Mouse (Mus musculus): Measurements from ENCODE around the gene Vcp. TPM values are rescaled to one million over a fixed set of nuclear protein-coding genes. Genes with fewer than 3 reads are reported as not detected.

The Vcp gene
- 261 TPM for polyA plus RNA-seq (2014; fragmentation: Illumina TruSeq; extraction: RNeasy Lipid Tissue Mini Kit (QIAGEN cat#74804))

DNA sequence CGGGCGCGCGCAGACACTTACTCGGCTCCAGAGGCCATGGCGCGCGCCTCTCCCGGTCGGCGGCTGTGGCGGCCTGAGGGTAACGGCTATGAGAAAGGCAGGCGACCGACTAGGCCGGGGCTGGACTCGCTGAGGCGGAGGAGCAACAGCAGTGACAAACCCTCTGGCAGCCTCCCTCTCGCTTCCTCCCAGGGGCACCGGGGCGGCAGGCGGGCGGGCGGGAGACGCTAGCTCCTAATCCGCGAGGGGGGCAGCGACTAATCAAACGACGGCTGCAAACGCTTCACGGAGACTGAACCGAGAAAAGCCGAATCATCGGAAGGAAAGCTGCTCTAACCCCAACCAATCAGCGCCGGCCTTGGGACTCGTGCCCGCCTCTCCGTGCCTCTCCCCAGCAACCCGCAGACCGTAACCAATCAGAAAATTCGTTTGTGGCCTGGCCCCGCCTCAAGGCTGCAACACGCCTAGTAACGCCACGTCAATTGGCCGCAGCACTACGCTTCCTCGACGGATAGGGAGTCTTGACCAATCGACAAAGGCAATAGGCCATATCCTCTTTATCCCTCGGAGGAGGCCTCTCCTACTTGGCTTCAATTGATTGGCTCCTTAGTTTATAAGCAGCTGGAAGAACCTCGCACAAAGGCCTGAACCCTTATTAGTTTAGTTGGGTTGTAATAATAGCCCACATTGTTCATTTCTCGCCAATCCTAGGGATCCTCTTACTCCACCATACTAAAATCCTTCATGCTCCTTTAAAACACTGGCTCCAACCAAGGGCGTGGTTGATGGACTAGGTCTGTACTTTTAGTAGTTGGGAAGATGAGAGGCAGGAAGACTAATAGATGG, at the start of gene Vcp:
Vcp (minus strand) TSS at position 367 of the 846 bp plus-strand sequence.

DNA sequence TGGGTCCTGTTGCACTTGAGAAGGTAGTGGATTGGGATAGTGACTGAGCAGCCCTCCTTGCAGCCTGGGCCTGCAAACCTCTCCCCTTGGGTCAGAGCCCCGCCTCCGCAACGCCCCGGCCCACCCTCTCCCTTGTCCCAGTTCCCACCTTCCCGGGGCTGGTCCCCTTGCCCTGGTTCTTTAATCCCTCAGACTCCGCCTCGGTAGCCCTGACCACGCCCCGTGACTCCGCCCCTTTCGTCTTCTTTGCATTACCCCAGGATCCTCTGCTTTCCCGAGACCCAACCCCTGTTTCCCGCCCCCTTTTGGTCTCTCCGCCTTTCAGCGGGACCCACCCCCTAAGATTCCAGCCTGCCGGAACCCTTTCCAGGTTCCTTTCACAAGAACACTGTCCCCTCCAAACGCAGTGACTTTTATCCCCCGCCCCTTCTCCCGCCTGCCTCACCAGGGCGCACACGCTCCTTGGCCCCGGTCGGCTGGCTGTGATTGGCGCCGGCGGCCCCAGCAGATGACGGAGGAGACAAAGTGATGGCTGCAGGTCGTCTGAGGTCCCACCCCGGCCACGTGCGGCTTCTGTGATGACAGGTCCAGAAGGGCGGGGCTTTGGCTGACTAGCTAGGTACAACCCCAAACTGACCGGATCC, 45.5 kb upstream of the Vcp start, which contains the start of gene Fam214b:
Fam214b (minus strand) TSS at position 562 of the 644 bp plus-strand sequence.

DNA sequence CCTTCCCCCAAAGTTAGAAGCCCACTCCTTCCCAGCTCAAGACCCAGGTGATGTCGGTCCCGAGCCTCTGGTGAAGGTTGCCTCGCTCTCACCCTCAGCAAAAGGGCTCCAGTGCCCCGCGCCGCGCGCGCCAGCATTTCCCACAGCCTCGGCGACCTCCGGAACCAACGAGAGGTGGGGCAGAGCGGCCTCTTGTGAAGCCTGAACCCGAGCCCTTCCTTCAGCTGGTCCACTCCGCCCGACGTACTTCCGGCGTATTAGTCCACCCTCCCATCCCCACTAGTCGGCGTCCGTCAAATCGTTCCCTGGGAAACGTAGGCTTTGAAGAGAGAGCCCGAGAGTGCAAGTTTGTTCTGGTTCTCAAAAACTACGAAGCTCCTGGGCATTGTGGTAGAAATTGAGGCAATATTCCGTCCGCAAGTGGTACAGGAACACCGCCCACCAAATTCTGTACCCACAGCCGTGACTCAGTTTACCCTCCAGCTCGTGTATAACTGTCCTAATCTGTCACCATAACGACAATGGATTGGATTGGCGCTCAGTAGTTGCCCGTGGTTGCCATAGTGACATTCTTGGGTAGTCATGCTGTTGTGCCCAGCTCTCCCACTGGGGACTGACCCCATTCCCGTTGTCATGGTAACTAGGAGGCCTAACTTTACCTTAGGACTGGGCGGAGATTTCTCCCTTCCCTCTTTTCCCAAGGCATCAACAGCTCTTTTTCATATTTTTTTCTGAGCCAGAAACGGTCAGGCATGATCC, 31.1 kb upstream of the Vcp start, which contains the start of gene Stoml2:
Stoml2 (minus strand) TSS at position 474 of the 759 bp plus-strand sequence.

DNA sequence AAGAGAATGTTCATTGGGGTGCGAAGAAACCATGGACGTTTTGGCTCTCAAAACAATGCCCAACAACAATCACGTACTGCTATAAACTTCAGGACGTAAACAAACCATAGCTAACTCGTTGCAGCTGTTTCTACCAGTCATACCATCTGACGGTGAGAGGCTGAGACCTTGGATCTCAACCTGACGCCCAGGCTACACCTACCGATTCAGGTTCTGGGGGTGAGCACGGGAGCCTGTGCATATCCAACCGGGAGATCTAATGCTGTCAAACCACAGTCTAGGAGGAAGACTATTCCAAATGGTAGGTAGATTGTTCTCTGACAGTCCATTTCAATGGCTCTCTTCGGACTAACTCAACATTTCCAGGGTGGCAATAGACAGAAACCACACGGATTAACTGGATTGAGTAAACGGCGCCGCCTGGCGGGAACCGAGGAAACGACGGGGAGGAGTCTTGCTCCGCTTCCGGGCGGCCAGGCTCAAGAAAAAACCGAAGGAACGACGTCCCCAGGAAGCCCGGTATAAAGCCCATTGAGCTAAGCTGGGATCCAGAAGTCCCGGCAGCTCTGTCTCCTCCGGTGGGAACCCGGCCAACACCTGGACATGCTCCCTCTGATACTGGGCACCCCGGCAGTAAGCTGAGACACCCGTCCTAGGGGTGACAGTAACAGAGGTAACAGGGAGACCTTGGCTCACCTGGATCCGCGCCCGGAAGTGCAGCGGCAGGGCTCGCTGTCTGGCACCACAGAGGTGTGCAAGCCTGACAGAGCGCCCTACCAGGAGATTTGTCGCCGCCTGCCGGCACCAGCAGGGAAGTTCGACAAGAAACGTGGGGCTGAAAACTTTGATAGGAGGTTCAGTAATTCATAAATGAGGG, 25.0 kb upstream of the Vcp start, which contains the start of gene Pigo:
Pigo (minus strand) TSS at position 736 of the 877 bp plus-strand sequence.

DNA sequence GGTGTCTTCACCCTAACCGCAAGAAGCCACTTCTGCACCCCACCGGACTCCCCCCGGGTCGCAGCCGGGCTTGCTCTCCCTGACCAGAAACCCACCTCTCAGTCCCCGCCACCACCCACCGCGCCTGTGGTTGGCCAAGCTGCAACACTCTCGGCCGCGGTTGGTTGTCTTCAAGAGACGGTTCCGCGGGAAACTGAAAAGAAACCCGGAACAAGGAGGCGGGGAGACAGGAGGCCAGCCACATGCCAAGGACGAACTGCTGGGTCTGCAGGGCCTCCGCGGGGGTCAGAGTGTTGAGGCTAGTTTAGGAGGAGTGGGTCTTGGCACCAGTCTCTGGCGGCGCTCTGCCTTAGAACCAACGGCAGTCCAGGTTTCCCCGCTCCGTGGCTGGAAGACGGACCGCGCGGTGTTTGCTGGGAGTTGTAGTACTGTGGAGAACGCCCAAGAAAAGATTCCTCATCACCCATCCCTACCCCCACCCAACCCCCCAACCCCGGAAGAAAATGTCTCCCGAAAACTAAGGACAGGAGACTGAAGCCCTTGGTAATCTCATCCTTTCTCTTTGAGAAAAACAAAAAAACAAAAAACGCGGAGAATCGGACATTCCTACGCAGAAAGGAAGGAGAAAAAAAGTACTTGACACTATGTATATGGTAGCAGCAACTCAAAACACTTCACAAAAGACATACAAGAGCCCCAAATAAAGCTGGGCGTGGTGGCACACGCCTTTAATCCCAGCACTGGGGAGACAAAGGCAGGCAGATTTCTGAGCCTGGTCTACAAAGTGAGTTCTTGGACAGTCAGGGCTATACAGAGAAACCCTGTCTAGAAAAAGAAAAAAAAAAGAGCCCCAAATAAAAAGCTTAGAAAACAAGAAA, 10.1 kb upstream of the Vcp start, which contains the start of gene Fancg:
Fancg (minus strand) TSS at position 346 of the 878 bp plus-strand sequence.

DNA sequence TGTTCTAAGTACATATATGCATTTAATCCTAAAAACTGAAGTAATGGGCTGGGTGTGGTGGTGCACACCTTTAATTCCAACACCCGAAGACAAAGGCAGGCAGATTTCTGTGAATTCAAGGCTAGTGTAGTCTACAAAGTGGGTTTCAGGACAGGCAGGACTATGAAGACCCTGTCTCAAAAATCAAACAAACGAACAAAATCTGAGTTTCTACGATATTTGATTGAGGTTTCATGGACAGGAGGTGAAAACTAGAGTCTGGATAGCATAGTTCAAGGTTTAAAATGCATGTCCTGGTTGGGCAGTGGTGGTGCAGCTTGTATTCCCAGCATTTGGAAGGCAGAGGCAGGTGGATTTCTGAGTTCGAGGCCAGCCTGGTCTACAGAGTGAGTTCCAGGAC, 31.0 kb downstream of the Vcp start, which contains the start of gene 1700022I11Rik:
1700022I11Rik (plus strand) TSS at position 301 of the 400 bp plus-strand sequence.

DNA sequence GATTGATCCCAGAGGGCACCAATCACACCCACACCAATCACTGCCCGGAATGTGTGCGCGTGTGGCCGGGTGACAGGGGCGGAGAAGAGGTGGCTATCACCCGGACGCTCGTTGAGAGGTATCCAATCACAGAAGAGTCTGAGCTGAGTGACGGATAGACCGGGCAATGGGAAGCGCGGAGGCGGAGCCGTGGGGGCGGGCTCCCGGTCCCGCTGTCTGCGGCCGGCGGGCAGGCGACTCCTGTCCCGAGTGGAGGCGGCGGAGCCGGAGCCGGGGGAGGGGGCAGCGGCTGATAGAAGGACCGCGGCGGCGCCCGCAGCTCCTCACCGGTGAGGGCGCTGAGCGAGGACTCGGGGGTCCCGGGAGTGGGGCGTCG, 50.6 kb downstream of the Vcp start, which contains the start of gene Dnajb5:
Dnajb5 (plus strand) TSS at position 139 of the 376 bp plus-strand sequence.

Other genes starting within 250 kb of the Vcp start
- gene Ccl19, start 243.9 kb downstream of the Vcp start, polyA plus RNA-seq (2014; fragmentation: Illumina TruSeq; extraction: RNeasy Lipid Tissue Mini Kit (QIAGEN cat#74804)) = not detected
- not detected for gene Ccl21a, start 226.5 kb downstream of the Vcp start, polyA plus RNA-seq (2014; fragmentation: Illumina TruSeq; extraction: RNeasy Lipid Tissue Mini Kit (QIAGEN cat#74804))
- not detected for gene Fam205a1, start 146.6 kb downstream of the Vcp start, polyA plus RNA-seq (2014; fragmentation: Illumina TruSeq; extraction: RNeasy Lipid Tissue Mini Kit (QIAGEN cat#74804))
- not detected for gene Gm12394, start 143.7 kb downstream of the Vcp start, polyA plus RNA-seq (2014; fragmentation: Illumina TruSeq; extraction: RNeasy Lipid Tissue Mini Kit (QIAGEN cat#74804))
- gene Fam205c, start 126.3 kb downstream of the Vcp start, polyA plus RNA-seq (2014; fragmentation: Illumina TruSeq; extraction: RNeasy Lipid Tissue Mini Kit (QIAGEN cat#74804)) = not detected
- 1.1 TPM for gene Phf24, start 83.8 kb downstream of the Vcp start, polyA plus RNA-seq (2014; fragmentation: Illumina TruSeq; extraction: RNeasy Lipid Tissue Mini Kit (QIAGEN cat#74804))
- gene Dnajb5, start 50.7 kb downstream of the Vcp start, polyA plus RNA-seq (2014; fragmentation: Illumina TruSeq; extraction: RNeasy Lipid Tissue Mini Kit (QIAGEN cat#74804)) = 0.83 TPM
- gene 1700022I11Rik, start 30.9 kb downstream of the Vcp start, polyA plus RNA-seq (2014; fragmentation: Illumina TruSeq; extraction: RNeasy Lipid Tissue Mini Kit (QIAGEN cat#74804)) = not detected
- gene Fancg, start 10.0 kb upstream of the Vcp start, polyA plus RNA-seq (2014; fragmentation: Illumina TruSeq; extraction: RNeasy Lipid Tissue Mini Kit (QIAGEN cat#74804)) = 4.3 TPM
- gene Pigo, start 25.3 kb upstream of the Vcp start, polyA plus RNA-seq (2014; fragmentation: Illumina TruSeq; extraction: RNeasy Lipid Tissue Mini Kit (QIAGEN cat#74804)) = 1.5 TPM
- 24.2 TPM for gene Stoml2, start 31.2 kb upstream of the Vcp start, polyA plus RNA-seq (2014; fragmentation: Illumina TruSeq; extraction: RNeasy Lipid Tissue Mini Kit (QIAGEN cat#74804))
- gene Fam214b, start 45.7 kb upstream of the Vcp start, polyA plus RNA-seq (2014; fragmentation: Illumina TruSeq; extraction: RNeasy Lipid Tissue Mini Kit (QIAGEN cat#74804)) = 1.5 TPM
- 18.7 TPM for gene Unc13b, start 58.4 kb upstream of the Vcp start, polyA plus RNA-seq (2014; fragmentation: Illumina TruSeq; extraction: RNeasy Lipid Tissue Mini Kit (QIAGEN cat#74804))

Measured in ovary, adult 10 weeks (tissue).